Mouse (Mus musculus) CH12.LX (cell line): Measurements from ENCODE around the gene Emc9. TPM values are rescaled to one million over a fixed set of nuclear protein-coding genes. Genes with fewer than 3 reads are reported as not detected.

Source experiments
- DNase-seq: peaks from one replicate; pipeline ENCODE4 v3.0.0-alpha.2; 2013; ENCODE audit errors: extremely low read depth
- H3K27ac ChIP-seq: 2 replicates; pipeline ENCODE4 v1.5.1; 2012; ENCODE audit warnings: low read depth, mild to moderate bottlenecking, control low read depth, moderate library complexity; ENCODE audit not compliant: insufficient read depth
- H3K27me3 ChIP-seq: replicated peaks from 2 replicates; pipeline ENCODE3; 2012; ENCODE audit warnings: inconsistent platforms
- H3K36me3 ChIP-seq, 2 experiments: replicated peaks in 1 of 2; 2 replicates each; pipeline versions ENCODE3 to v1.6.1; 2012; ENCODE audit warnings: inconsistent platforms in 1 of 2, low read length in 1 of 2, mild to moderate bottlenecking in 1 of 2, mixed read lengths in 1 of 2, moderate library complexity in 1 of 2; ENCODE audit not compliant: control insufficient read depth in 1 of 2, insufficient read depth in 1 of 2
- H3K4me1 ChIP-seq, 2 experiments: 2 replicates each; pipeline ENCODE4 v1.6.1; 2012; ENCODE audit warnings: inconsistent platforms in 1 of 2, moderate library complexity in 1 of 2; ENCODE audit not compliant: insufficient read depth in 2 of 2, control insufficient read depth in 1 of 2
- H3K4me2 ChIP-seq: 2 replicates; pipeline ENCODE4 v1.6.1; 2012; ENCODE audit warnings: low read depth, mild to moderate bottlenecking, control low read depth; ENCODE audit not compliant: poor library complexity, insufficient read depth, severe bottlenecking
- H3K4me3 ChIP-seq, 3 experiments: fragments of 150-350 bp in 1 of 3; sonication (generic) in 1 of 3; replicated peaks in 1 of 3; 2 replicates each; pipeline versions ENCODE3 to v1.5.1; 2011 to 2012; ENCODE audit warnings: low read depth in 2 of 3, low read length in 2 of 3, mild to moderate bottlenecking in 2 of 3, moderate library complexity in 2 of 3, control low read depth in 1 of 3, improper control_type of control experiment in 1 of 3, inconsistent platforms in 1 of 3, mixed read lengths in 1 of 3; ENCODE audit not compliant: poor library complexity in 1 of 3
- H3K79me2 ChIP-seq: replicated peaks from 2 replicates; pipeline ENCODE4 v1.6.1; 2012; ENCODE audit warnings: mild to moderate bottlenecking, moderate library complexity; ENCODE audit not compliant: control insufficient read depth, poor library complexity, insufficient read depth, severe bottlenecking; ENCODE audit errors: extremely low read depth
- H3K9ac ChIP-seq: 2 replicates; pipeline ENCODE4 v1.6.1; 2012; ENCODE audit warnings: low read depth, mild to moderate bottlenecking, control low read depth, moderate library complexity; ENCODE audit not compliant: insufficient read depth
- H3K9me3 ChIP-seq: replicated peaks from 2 replicates; pipeline ENCODE3; 2012; ENCODE audit warnings: low read length, inconsistent platforms, mixed read lengths
- BHLHE40 ChIP-seq: IDR thresholded peaks from 2 replicates; pipeline ENCODE4 v1.6.1; 2011; ENCODE audit warnings: mild to moderate bottlenecking, low read depth, low read length, improper control_type of control experiment
- CHD1 ChIP-seq: IDR thresholded peaks from 2 replicates; pipeline ENCODE4 v1.6.1; 2012; ENCODE audit warnings: low read depth, low read length, improper control_type of control experiment, inconsistent platforms
- CTCF ChIP-seq, 2 experiments: IDR thresholded peaks in 1 of 2; conservative IDR thresholded peaks in 1 of 2; 2 replicates each; pipeline ENCODE4 v1.5.1; 2011 to 2012; ENCODE audit warnings: low read depth in 2 of 2, low read length in 2 of 2, improper control_type of control experiment in 1 of 2, inconsistent platforms in 1 of 2, mild to moderate bottlenecking in 1 of 2, moderate library complexity in 1 of 2
- E2F4 ChIP-seq: IDR thresholded peaks from 2 replicates; pipeline ENCODE4 v1.6.1; 2011; ENCODE audit warnings: low read depth, low read length, improper control_type of control experiment; ENCODE audit not compliant: insufficient replicate concordance
- EP300 ChIP-seq: IDR thresholded peaks from 2 replicates; pipeline ENCODE4 v1.6.1; 2011; ENCODE audit warnings: low read length, improper control_type of control experiment
- HCFC1 ChIP-seq: IDR thresholded peaks from 2 replicates; pipeline ENCODE4 v1.6.1; 2012; ENCODE audit warnings: low read depth, mild to moderate bottlenecking, inconsistent platforms, low read length, improper control_type of control experiment
- MAFK ChIP-seq: IDR thresholded peaks from 2 replicates; pipeline ENCODE4 v1.6.1; 2011; ENCODE audit warnings: low read length, improper control_type of control experiment; ENCODE audit not compliant: insufficient replicate concordance
- MAX ChIP-seq: IDR thresholded peaks from 2 replicates; pipeline ENCODE4 v1.6.1; 2011; ENCODE audit warnings: low read length, improper control_type of control experiment
- MAZ ChIP-seq: IDR thresholded peaks from 2 replicates; pipeline ENCODE4 v1.6.1; 2012; ENCODE audit warnings: low read depth, mild to moderate bottlenecking, inconsistent platforms, low read length, improper control_type of control experiment, moderate library complexity
- MEF2A ChIP-seq: IDR thresholded peaks from 2 replicates; pipeline ENCODE4 v1.6.1; 2014; ENCODE audit warnings: low read depth, mild to moderate bottlenecking, inconsistent platforms, low read length, improper control_type of control experiment, borderline replicate concordance
- NRF1 ChIP-seq: IDR thresholded peaks from 2 replicates; pipeline ENCODE4 v1.6.1; 2014; ENCODE audit warnings: low read depth, mild to moderate bottlenecking, inconsistent platforms, low read length, improper control_type of control experiment, moderate library complexity
- PAX5 ChIP-seq: IDR thresholded peaks from 2 replicates; pipeline ENCODE4 v1.6.1; 2012; ENCODE audit warnings: low read length, inconsistent platforms, mixed read lengths
- RAD21 ChIP-seq: IDR thresholded peaks from 2 replicates; pipeline ENCODE4 v1.6.1; 2011; ENCODE audit warnings: low read depth, mild to moderate bottlenecking, low read length, improper control_type of control experiment, moderate library complexity
- TCF12 ChIP-seq: IDR thresholded peaks from 2 replicates; pipeline ENCODE4 v1.6.1; 2014; ENCODE audit warnings: low read depth, mild to moderate bottlenecking, inconsistent platforms, low read length, improper control_type of control experiment
- UBTF ChIP-seq: IDR thresholded peaks from 2 replicates; pipeline ENCODE4 v1.6.1; 2012; ENCODE audit warnings: low read depth, mild to moderate bottlenecking, inconsistent platforms, low read length, improper control_type of control experiment, moderate library complexity
- ZC3H11A ChIP-seq: IDR thresholded peaks from 2 replicates; pipeline ENCODE4 v1.6.1; 2012; ENCODE audit warnings: low read depth, mild to moderate bottlenecking, inconsistent platforms, low read length, improper control_type of control experiment
- ZNF384 ChIP-seq: IDR thresholded peaks from 2 replicates; pipeline ENCODE4 v1.6.1; 2012; ENCODE audit warnings: low read depth, low read length, improper control_type of control experiment, inconsistent platforms
- dilution Hi-C: fragments of 300-500 bp; cut with MboI; formaldehyde crosslinking; loops from 2 replicates; pipeline ENCODE4 v1.14.3; 2020; ENCODE audit warnings: low sequenced_read_pairs; ENCODE audit not compliant: extremely low pct_unique_long_range_greater_than_20kb, extremely low pct_ligation_motif_present
- in situ Hi-C: fragments of 300-500 bp; cut with MboI; formaldehyde crosslinking; loops from 3 replicates; pipeline ENCODE4 v1.14.3; 2019; ENCODE audit warnings: low sequenced_read_pairs, low pct_ligation_motif_present, low pct_unique_long_range_greater_than_20kb, mixed read lengths
- polyA plus RNA-seq: library from polyadenylated mRNA; unstranded; fragments of >175 nt; gene quantifications from 2 replicates; pipeline ENCODE4 v1.2.1, GENCODE M21; 2012; ENCODE audit warnings: low read depth; ENCODE audit not compliant: insufficient read length
- total RNA-seq, 2 experiments: library from RNA; depleted of rRNA; stranded (reverse); fragments of 300-350 nt in 1 of 2; fragments of >200 nt in 1 of 2; gene quantifications; 2 replicates each; pipeline ENCODE4 v1.2.3; 2012 to 2014

Emc9 gene
- total and polyA plus RNA-seq, 3 experiments = 1.7 to 9.6 (median 4.2) TPM

GRCm38 (mm10) chr14:55596036-55596690 lies 11.1 kb upstream of the Emc9 start:
- Histone ChIP-seq H3K4me3 (no peak overlapping the region), H3K9ac (no peak overlapping the region), H3K4me1 (peaks cover 0 to 21% of the 10 kb centered on the region in 2 experiments; a peak in 2 of 4 replicates), H3K79me2 (peaks cover 12% of the 10 kb centered on the region), H3K4me2 (no peak overlapping the region), H3K9me3 (no peaks in the 10 kb centered on the region), H3K27me3 (no peaks in the 10 kb centered on the region), H3K27ac (no peak overlapping the region), H3K36me3 (peaks cover 63 to 71% of the 10 kb centered on the region in 2 experiments)
- DNase-seq = no peak
- dilution Hi-C loops (no loop called here), in situ Hi-C loops (no loop called here)
- TF ChIP-seq RAD21 (no peak), ZC3H11A (no peak), EP300 (no peak), E2F4 (no peak), UBTF (no peak), MEF2A (no peak), BHLHE40 (no peak), CTCF (conservative IDR thresholded peaks at IDR 0.05 in 1 of 2, IDR thresholded peaks at IDR 0.05 in 1 of 2; ENCODE audit: low read depth in 2 of 2, low read length in 2 of 2) (no peak), TCF12 (no peak), CHD1 (no peak), PAX5 (no peak), MAZ (no peak), MAFK (no peak), HCFC1 (no peak), MAX (no peak)

DNA sequence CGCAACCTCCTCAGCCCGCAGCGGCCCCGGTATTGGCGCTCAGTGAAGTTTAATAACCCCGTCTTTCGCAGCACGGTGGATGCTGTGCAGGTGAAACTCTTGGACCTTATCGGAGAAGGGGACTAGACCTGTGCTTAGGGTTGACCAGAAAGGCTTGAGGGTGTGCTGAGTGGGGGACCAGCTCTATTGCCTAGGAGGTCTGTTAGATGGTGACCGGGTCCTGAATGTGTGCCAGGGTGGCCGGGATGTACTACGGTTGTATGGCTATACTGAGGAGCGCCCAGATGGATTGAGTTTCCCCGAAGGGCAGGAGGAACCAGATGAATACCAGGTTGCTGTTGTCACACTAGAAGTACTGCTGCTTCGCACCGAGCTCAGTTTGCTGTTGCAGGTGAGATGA lies 7.1 kb upstream of the Emc9 start:
- H3K9ac ChIP-seq = peak overlapping the region; percentile 74
- dilution Hi-C loops (no loop called here), in situ Hi-C loops (no loop called here)
- peak overlapping the region; percentile 81 for H3K4me2 ChIP-seq
- DNase-seq = no peak
- no peaks in the 10 kb centered on the region for H3K9me3 ChIP-seq
- H3K4me3 ChIP-seq = peak overlapping the region; percentile 79 to 94 (median 91)
- TF ChIP-seq NRF1 (no peak), ZNF384 (no peak), UBTF (no peak), MEF2A (no peak)
- H3K4me1 ChIP-seq = peaks cover 0 to 38% of the 10 kb centered on the region in 2 experiments; a peak in 3 of 4 replicates
- H3K27me3 ChIP-seq = no peaks in the 10 kb centered on the region
- peaks cover 47 to 62% of the 10 kb centered on the region in 2 experiments for H3K36me3 ChIP-seq
- no peak overlapping the region for H3K27ac ChIP-seq
- peaks cover 35% of the 10 kb centered on the region for H3K79me2 ChIP-seq
